In genomic region chr3:94703364-94703763, GRCm38 (mm10) we compare ENCODE assay signal across 11 mouse cellular contexts. TPM values are rescaled to one million over a fixed set of nuclear protein-coding genes. Genes with fewer than 3 reads are reported as not detected.
A peak's percentile ranks its signal among the peaks of the same experiment; 100 is the strongest.
DNase-seq lines count a peak whose midpoint lies in the region; ATAC-seq and TF ChIP-seq lines count a peak whose summit lies in the region.
"Not testable (repeated sequence)": the region's sequence is repeated elsewhere in the genome, so short reads cannot be mapped to it uniquely, and the experiment has no call there.
"Had no signal": no experiment of that assay in that cellular context is flagged by ENCODE, and none has a peak within 500 bp of the region (broad histone marks: within the 10 kb centered on the region; RNA-seq: fewer than 3 reads in every experiment).

No protein-coding gene starts in this region.

- not testable (repeated sequence) for H3K27ac ChIP-seq in embryonic facial prominence, embryonic 11.5 days (replicated peaks; ENCODE audit: low read depth, low read length)
- peak overlapping the region; percentile 95 for H3K27ac ChIP-seq in liver, embryonic 14.5 days

- not testable (repeated sequence) for H3K27me3 ChIP-seq in embryonic facial prominence, embryonic 11.5 days (ENCODE audit: control insufficient read depth, insufficient read depth, low read length); liver, embryonic 14.5 days (ENCODE audit: control insufficient read depth, insufficient read depth, low read length)

- not testable (repeated sequence) for TF ChIP-seq EP300 in liver, embryonic 14.5 days (IDR thresholded peaks at IDR 0.05; ENCODE audit: low read depth)

- not testable (repeated sequence) for H3K4me2 ChIP-seq in embryonic facial prominence, embryonic 11.5 days (ENCODE audit: low read depth, low read length); liver, embryonic 14.5 days (ENCODE audit: low read depth)

- 22% methylated on average over 3 of the region's 3 CpGs for WGBS in embryonic facial prominence, embryonic 11.5 days
- 10% methylated on average over 2 of the region's 3 CpGs for WGBS in liver, embryonic 14.5 days (ENCODE audit: insufficient replicate concordance)

- H3K4me1 ChIP-seq in embryonic facial prominence, embryonic 11.5 days (ENCODE audit: control insufficient read depth, insufficient read depth, low read length) = not testable (repeated sequence)
- H3K4me1 ChIP-seq in liver, embryonic 14.5 days (replicated peaks; ENCODE audit: control insufficient read depth in 2 of 2, insufficient read depth in 2 of 2, low read length in 1 of 2) = peaks cover 8 to 19% of the 10 kb centered on the region in 2 experiments

- DNase-seq in B cell, adult 2 months = peak; percentile 21 to 30
- DNase-seq in adrenal gland, postnatal 14 days = peak; percentile 33
- DNase-seq in embryonic facial prominence, embryonic 11.5 days (ENCODE audit: low spot score); liver, embryonic 14.5 days (ENCODE audit: low read depth in 3 of 3, low spot score in 3 of 3): not testable (repeated sequence)
- peak; percentile 55 for DNase-seq in kidney, postnatal 14 days
- peak; percentile 67 to 78 for DNase-seq in spleen, postnatal 4 days (ENCODE audit: low spot score in 2 of 2)

- not testable (repeated sequence) for H3K9me3 ChIP-seq in embryonic facial prominence, embryonic 11.5 days (replicated peaks; ENCODE audit: control insufficient read depth, low read length); liver, embryonic 14.5 days (ENCODE audit: control insufficient read depth, low read length)

- peak; percentile 85 for TF ChIP-seq CTCF in liver, embryonic 14.5 days (IDR thresholded peaks at IDR 0.05; ENCODE audit: low read depth)

- H3K4me3 ChIP-seq in embryonic facial prominence, embryonic 11.5 days (ENCODE audit: low read depth, low read length); liver, embryonic 14.5 days (ENCODE audit: insufficient read depth in 1 of 2, low read depth in 2 of 2, low read length in 2 of 2): not testable (repeated sequence)

- H3K9ac ChIP-seq in embryonic facial prominence, embryonic 11.5 days (replicated peaks; ENCODE audit: low read length); liver, embryonic 14.5 days (replicated peaks): not testable (repeated sequence)

- not testable (repeated sequence) for H3K36me3 ChIP-seq in embryonic facial prominence, embryonic 11.5 days (replicated peaks; ENCODE audit: control insufficient read depth, insufficient read depth, low read depth, low read length); liver, embryonic 14.5 days (replicated peaks; ENCODE audit: control insufficient read depth, insufficient read depth, low read depth)

- ATAC-seq in embryonic facial prominence, embryonic 11.5 days (replicated peaks; ENCODE audit: insufficient number of reproducible peaks, low FRiP score, low TSS enrichment, low read depth) = 0 out of 2 replicates have a peak, but pooled peaks have one; percentile 34
- peak; percentile 42 to 60; a peak in 2 of 4 replicates for ATAC-seq in hematopoietic stem cell, adult 5-6 weeks (replicated peaks in 1 of 2; ENCODE audit: insufficient read depth in 1 of 2, low FRiP score in 2 of 2, low TSS enrichment in 1 of 2, low read depth in 1 of 2, poor library complexity in 2 of 2, severe bottlenecking in 2 of 2)
- ATAC-seq in liver, embryonic 14.5 days (ENCODE audit: insufficient read depth) = peak; percentile 49; the same call in 1 of the 2 replicates
- ATAC-seq in megakaryocyte progenitor cell, adult 5-6 weeks (replicated peaks; ENCODE audit: poor library complexity) = peak; percentile 82

RNA-seq across cellular contexts. Expression of gene Selenbp2, which starts 10.0 kb away (rescaled TPM):
- 17.3 and 89.6 TPM in 2 replicates for total RNA-seq in adrenal gland, postnatal 14 days (2021)
- not detected in 2 replicates for polyA plus RNA-seq in embryonic facial prominence, embryonic 11.5 days (2014; fragmentation: Nextera tagmentation; extraction: Ambion mirVana)
- 0.19 TPM in 1 of 2 replicates, not detected in the other for total RNA-seq in hematopoietic stem cell, adult 5-6 weeks (2017)
- 19.6 and 20.7 TPM in 2 replicates for polyA plus RNA-seq in liver, embryonic 14.5 days (2012; rRNA removed)
- polyA plus RNA-seq in liver, embryonic 14.5 days (2014; fragmentation: Nextera tagmentation; extraction: Ambion mirVana) = 21.2 and 24.3 TPM in 2 replicates
- not detected in 2 replicates for total RNA-seq in megakaryocyte progenitor cell, adult 5-6 weeks (2015)
- total RNA-seq in megakaryocyte progenitor cell, adult 5-6 weeks (2017) = 0.14 TPM in 1 of 2 replicates, not detected in the other
- total RNA-seq: left cerebral cortex, postnatal 36 days; monocyte, adult 5-6 weeks had no signal
- polyA plus RNA-seq: forebrain, embryonic 14.5 days had no signal

RNA-seq across cellular contexts. Expression of gene Tuft1, which starts 44.7 kb away (rescaled TPM):
- 7.1 and 7.4 TPM in 2 replicates for total RNA-seq in adrenal gland, postnatal 14 days (2021)
- polyA plus RNA-seq in embryonic facial prominence, embryonic 11.5 days (2014; fragmentation: Nextera tagmentation; extraction: Ambion mirVana) = 5.0 and 5.3 TPM in 2 replicates
- total RNA-seq in hematopoietic stem cell, adult 5-6 weeks (2017) = 4.6 and 17.6 TPM in 2 replicates
- polyA plus RNA-seq in liver, embryonic 14.5 days (2012; rRNA removed) = 5.7 and 6.2 TPM in 2 replicates
- 7.4 and 7.8 TPM in 2 replicates for polyA plus RNA-seq in liver, embryonic 14.5 days (2014; fragmentation: Nextera tagmentation; extraction: Ambion mirVana)
- 3.5 TPM in 2 replicates for total RNA-seq in megakaryocyte progenitor cell, adult 5-6 weeks (2015)
- 4.2 and 5.2 TPM in 2 replicates for total RNA-seq in megakaryocyte progenitor cell, adult 5-6 weeks (2017)

Comparison
In these comparisons a context has a peak if more than half of its experiments do, and no peak if none do; other contexts are left out.
1. RNA of gene Selenbp2, which starts 10.0 kb away (total RNA-seq): 17.3 to 89.6 TPM in adrenal gland, postnatal 14 days; 0.19 TPM in hematopoietic stem cell, adult 5-6 weeks and 0.14 TPM in megakaryocyte progenitor cell, adult 5-6 weeks; every median in the first group is over 10 times any median in the second.
2. Peak in every context shown above with its lines, with median percentiles within 50 percentile points of each other: ATAC-seq.